Mouse (Mus musculus): Measurements from ENCODE around the gene Gna14. TPM values are rescaled to one million over a fixed set of nuclear protein-coding genes. Genes with fewer than 3 reads are reported as not detected.
A peak's percentile ranks its signal among the peaks of the same experiment; 100 is the strongest.

The Gna14 gene
- polyA plus RNA-seq, 1 experiment: 0.64 TPM

DNA sequence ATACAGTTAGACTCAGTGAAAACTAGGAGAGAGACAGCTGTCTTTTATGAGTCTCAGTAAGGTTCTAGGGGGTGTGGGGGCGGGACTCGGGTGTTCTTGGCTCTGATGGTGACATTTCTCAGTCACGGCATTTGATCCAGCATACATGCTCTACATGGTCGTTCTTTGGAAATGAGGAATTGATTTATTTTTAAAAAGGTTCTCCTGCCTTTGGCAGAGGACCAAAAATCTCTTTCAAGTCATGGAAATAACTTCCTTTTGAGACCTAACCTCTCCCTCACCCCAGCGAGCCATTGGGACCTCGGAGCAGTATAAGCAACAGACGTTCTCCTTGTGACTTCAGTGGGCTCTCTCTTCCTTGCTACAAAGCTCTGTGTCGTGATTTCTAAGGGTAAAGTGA lies 121.4 kb downstream of the Gna14 start:
- Histone ChIP-seq H3K4me3 (replicated peaks; ENCODE audit: insufficient read depth, low read depth, low read length) (no peak overlapping the region), H3K27ac (ENCODE audit: insufficient read depth, low read length) (no peak overlapping the region), H3K4me1 (ENCODE audit: control insufficient read depth, insufficient read depth, low read length) (no peaks in the 10 kb centered on the region), H3K27me3 (ENCODE audit: control insufficient read depth, insufficient read depth, low read length) (no peaks in the 10 kb centered on the region)
- no peak for DNase-seq
- TF ChIP-seq CTCF (IDR thresholded peaks at IDR 0.05; ENCODE audit: borderline replicate concordance, insufficient read depth, low read depth, low read length) (no peak), POLR2A (IDR thresholded peaks at IDR 0.05; ENCODE audit: borderline replicate concordance, insufficient read depth, low read length) (no peak)
- 24% methylated on average over 8 of the region's 8 CpGs for WGBS

GRCm38 (mm10) chr19:16557971-16558370 lies 122.4 kb downstream of the Gna14 start:
- no peak overlapping the region for H3K27ac ChIP-seq (ENCODE audit: insufficient read depth, low read length)
- no peak overlapping the region for H3K4me3 ChIP-seq (replicated peaks; ENCODE audit: insufficient read depth, low read depth, low read length)
- H3K4me1 ChIP-seq (ENCODE audit: control insufficient read depth, insufficient read depth, low read length): no peaks in the 10 kb centered on the region
- TF ChIP-seq POLR2A (IDR thresholded peaks at IDR 0.05; ENCODE audit: borderline replicate concordance, insufficient read depth, low read length) (no peak), CTCF (IDR thresholded peaks at IDR 0.05; ENCODE audit: borderline replicate concordance, insufficient read depth, low read depth, low read length) (peak; percentile 56)
- no peak for DNase-seq
- no peaks in the 10 kb centered on the region for H3K27me3 ChIP-seq (ENCODE audit: control insufficient read depth, insufficient read depth, low read length)
- 81% methylated on average over 5 of the region's 5 CpGs for WGBS

DNA sequence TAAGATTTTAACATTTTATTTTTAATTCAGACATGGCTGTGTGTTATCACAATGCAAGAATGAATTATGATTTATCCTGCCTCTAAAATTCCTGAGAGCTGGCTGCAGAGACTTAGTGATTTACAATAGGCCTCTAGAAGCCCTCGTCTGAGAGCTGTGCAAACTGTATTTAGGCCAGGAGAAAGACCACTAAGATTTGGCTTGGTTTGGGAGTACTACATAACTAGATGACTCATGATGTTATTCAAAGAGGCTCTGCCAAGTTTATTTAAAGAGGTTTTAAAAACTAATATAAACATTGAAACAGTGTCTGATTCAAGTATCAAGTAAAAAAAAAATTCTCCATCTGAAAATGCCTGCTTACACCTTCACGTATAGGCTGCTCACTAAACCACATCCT lies 123.0 kb downstream of the Gna14 start:
- Histone ChIP-seq H3K27me3 (ENCODE audit: control insufficient read depth, insufficient read depth, low read length) (no peaks in the 10 kb centered on the region), H3K4me1 (ENCODE audit: control insufficient read depth, insufficient read depth, low read length) (no peaks in the 10 kb centered on the region), H3K27ac (ENCODE audit: insufficient read depth, low read length) (no peak overlapping the region), H3K4me3 (replicated peaks; ENCODE audit: insufficient read depth, low read depth, low read length) (no peak overlapping the region)
- WGBS: 89% methylated on average over 2 of the region's 2 CpGs
- no peak for TF ChIP-seq CTCF (IDR thresholded peaks at IDR 0.05; ENCODE audit: borderline replicate concordance, insufficient read depth, low read depth, low read length)
- no peak for TF ChIP-seq POLR2A (IDR thresholded peaks at IDR 0.05; ENCODE audit: borderline replicate concordance, insufficient read depth, low read length)
- DNase-seq: no peak

- Histone ChIP-seq H3K4me3 (replicated peaks; ENCODE audit: insufficient read depth, low read depth, low read length) (no peak overlapping the region), H3K27ac (ENCODE audit: insufficient read depth, low read length) (no peak overlapping the region), H3K27me3 (ENCODE audit: control insufficient read depth, insufficient read depth, low read length) (no peaks in the 10 kb centered on the region), H3K4me1 (ENCODE audit: control insufficient read depth, insufficient read depth, low read length) (no peaks in the 10 kb centered on the region)
- WGBS: 78% methylated on average over 9 of the region's 9 CpGs
- no peak for DNase-seq
- no peak for TF ChIP-seq POLR2A (IDR thresholded peaks at IDR 0.05; ENCODE audit: borderline replicate concordance, insufficient read depth, low read length)
- TF ChIP-seq CTCF (IDR thresholded peaks at IDR 0.05; ENCODE audit: borderline replicate concordance, insufficient read depth, low read depth, low read length): no peak
These were observed 123.8 kb downstream of the Gna14 start for GRCm38 (mm10) chr19:16559243-16559896.

DNA sequence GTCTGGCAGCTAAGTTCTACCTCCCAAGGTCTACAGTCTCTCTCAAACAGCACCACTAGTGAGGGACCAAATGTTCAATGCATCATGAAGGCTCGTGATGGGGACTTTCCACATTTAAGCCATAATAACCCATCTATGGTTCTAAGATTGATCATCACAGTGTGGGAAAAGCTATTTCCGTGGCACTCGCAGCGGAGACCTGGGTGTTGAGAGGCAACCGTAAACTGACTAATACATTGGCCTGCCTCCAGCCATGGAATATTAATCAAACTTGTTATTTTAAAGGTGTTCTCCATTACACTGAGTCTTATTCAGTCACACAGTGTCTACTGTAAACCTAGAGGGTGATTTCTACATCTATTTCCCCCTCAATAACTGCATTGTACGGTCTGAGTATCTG lies 127.1 kb downstream of the Gna14 start:
- Histone ChIP-seq H3K27me3 (ENCODE audit: control insufficient read depth, insufficient read depth, low read length) (no peaks in the 10 kb centered on the region), H3K27ac (ENCODE audit: insufficient read depth, low read length) (no peak overlapping the region), H3K4me3 (replicated peaks; ENCODE audit: insufficient read depth, low read depth, low read length) (no peak overlapping the region), H3K4me1 (ENCODE audit: control insufficient read depth, insufficient read depth, low read length) (no peaks in the 10 kb centered on the region)
- 92% methylated on average over 6 of the region's 6 CpGs for WGBS
- no peak for DNase-seq
- TF ChIP-seq CTCF (IDR thresholded peaks at IDR 0.05; ENCODE audit: borderline replicate concordance, insufficient read depth, low read depth, low read length) (no peak), POLR2A (IDR thresholded peaks at IDR 0.05; ENCODE audit: borderline replicate concordance, insufficient read depth, low read length) (no peak)

DNA sequence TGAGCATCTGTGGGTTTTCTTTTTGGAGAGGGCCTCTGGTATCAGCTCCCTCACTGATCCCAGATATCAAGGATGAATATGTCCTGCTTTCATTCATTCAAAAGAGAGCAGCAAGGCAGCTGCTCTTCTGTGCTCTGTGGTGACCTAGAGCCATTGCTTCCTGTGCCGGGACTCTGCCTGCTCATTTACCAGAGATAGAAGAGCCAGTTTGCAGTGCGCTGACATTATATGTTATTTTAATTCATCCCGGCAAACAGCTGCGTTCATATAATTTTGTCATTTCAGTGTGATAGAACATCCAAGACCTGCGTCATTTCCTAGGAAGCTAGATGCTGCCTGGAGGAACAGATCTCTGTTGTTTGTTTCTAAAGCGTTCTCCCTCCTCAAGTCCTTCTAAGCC lies 141.2 kb downstream of the Gna14 start:
- no peaks in the 10 kb centered on the region; the same call in 1 of the 2 replicates for H3K27me3 ChIP-seq (ENCODE audit: control insufficient read depth, insufficient read depth, low read length)
- no peak for TF ChIP-seq CTCF (IDR thresholded peaks at IDR 0.05; ENCODE audit: borderline replicate concordance, insufficient read depth, low read depth, low read length)
- no peak for TF ChIP-seq POLR2A (IDR thresholded peaks at IDR 0.05; ENCODE audit: borderline replicate concordance, insufficient read depth, low read length)
- no peak for DNase-seq
- H3K27ac ChIP-seq (ENCODE audit: insufficient read depth, low read length): no peak overlapping the region
- no peak overlapping the region for H3K4me3 ChIP-seq (replicated peaks; ENCODE audit: insufficient read depth, low read depth, low read length)
- WGBS: 90% methylated on average over 6 of the region's 6 CpGs
- no peaks in the 10 kb centered on the region for H3K4me1 ChIP-seq (ENCODE audit: control insufficient read depth, insufficient read depth, low read length)

GRCm38 (mm10) chr19:16579656-16580260 lies 144.2 kb downstream of the Gna14 start:
- no peak for TF ChIP-seq CTCF (IDR thresholded peaks at IDR 0.05; ENCODE audit: borderline replicate concordance, insufficient read depth, low read depth, low read length)
- WGBS: 87% methylated on average over 7 of the region's 7 CpGs
- Histone ChIP-seq H3K4me1 (ENCODE audit: control insufficient read depth, insufficient read depth, low read length) (no peaks in the 10 kb centered on the region), H3K27me3 (ENCODE audit: control insufficient read depth, insufficient read depth, low read length) (no peaks in the 10 kb centered on the region; the same call in 1 of the 2 replicates), H3K27ac (ENCODE audit: insufficient read depth, low read length) (no peak overlapping the region), H3K4me3 (replicated peaks; ENCODE audit: insufficient read depth, low read depth, low read length) (no peak overlapping the region)
- DNase-seq: no peak

DNA sequence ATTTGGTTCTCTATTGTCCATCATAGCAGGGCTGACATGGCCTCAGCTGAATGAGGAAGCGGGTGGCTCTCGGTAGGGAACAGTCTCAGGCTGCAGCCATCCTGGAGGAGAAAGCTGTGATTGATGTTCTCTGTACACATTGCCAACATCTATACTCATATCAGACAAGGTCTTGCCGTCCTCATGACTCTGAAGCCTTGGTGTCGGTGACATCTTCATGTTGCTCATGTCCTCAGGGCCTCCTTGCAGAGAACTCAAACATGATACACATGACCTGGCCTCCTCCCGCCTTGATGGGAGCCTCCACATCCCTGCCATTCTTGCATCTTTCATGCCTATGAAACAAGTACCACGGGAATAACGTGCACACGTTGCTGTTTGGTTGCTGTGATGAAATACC lies 144.9 kb downstream of the Gna14 start:
- no peak for DNase-seq
- no peak for TF ChIP-seq POLR2A (IDR thresholded peaks at IDR 0.05; ENCODE audit: borderline replicate concordance, insufficient read depth, low read length)
- TF ChIP-seq CTCF (IDR thresholded peaks at IDR 0.05; ENCODE audit: borderline replicate concordance, insufficient read depth, low read depth, low read length): no peak
- Histone ChIP-seq H3K4me3 (replicated peaks; ENCODE audit: insufficient read depth, low read depth, low read length) (no peak overlapping the region), H3K27ac (ENCODE audit: insufficient read depth, low read length) (no peak overlapping the region), H3K27me3 (ENCODE audit: control insufficient read depth, insufficient read depth, low read length) (no peaks in the 10 kb centered on the region; the same call in 1 of the 2 replicates), H3K4me1 (ENCODE audit: control insufficient read depth, insufficient read depth, low read length) (no peaks in the 10 kb centered on the region)
- WGBS: 90% methylated on average over 8 of the region's 8 CpGs

Measured in cerebellum, adult 2 months (tissue).